Mouse (Mus musculus) myocyte (in vitro differentiated cells): Measurements from ENCODE around the gene Csmd2. TPM values are rescaled to one million over a fixed set of nuclear protein-coding genes. Genes with fewer than 3 reads are reported as not detected.

Source experiments
- H3K27me3 ChIP-seq: one replicate; pipeline ENCODE4 v1.6.1; 2011; ENCODE audit not compliant: control insufficient read depth, insufficient read depth, insufficient read length
- H3K36me3 ChIP-seq: one replicate; pipeline ENCODE4 v1.6.1; 2011; ENCODE audit not compliant: control insufficient read depth, insufficient read depth
- H3K4me2 ChIP-seq: one replicate; pipeline ENCODE4 v1.6.1; 2011; ENCODE audit warnings: low read depth, control low read depth
- H3K4me3 ChIP-seq: one replicate; pipeline ENCODE4 v1.5.1; 2011; ENCODE audit warnings: mild to moderate bottlenecking, control low read depth, moderate library complexity
- H3K79me2 ChIP-seq: one replicate; pipeline ENCODE4 v1.6.1; 2011; ENCODE audit not compliant: control insufficient read depth, insufficient read depth
- H3ac ChIP-seq: one replicate; pipeline ENCODE4 v1.6.1; 2011; ENCODE audit not compliant: control insufficient read depth, insufficient read length
- CEBPB ChIP-seq: IDR thresholded peaks from 2 replicates; pipeline ENCODE4 v1.6.1; 2011; ENCODE audit warnings: mild to moderate bottlenecking, moderate library complexity; ENCODE audit not compliant: poor library complexity, insufficient read depth, severe bottlenecking
- E2F4 ChIP-seq: IDR thresholded peaks from one replicate; pipeline ENCODE4 v1.6.1; 2011; ENCODE audit warnings: mild to moderate bottlenecking, control low read depth, moderate library complexity; ENCODE audit not compliant: insufficient read depth
- MAX ChIP-seq: IDR thresholded peaks from one replicate; pipeline ENCODE4 v1.6.1; 2011; ENCODE audit warnings: low read depth, mild to moderate bottlenecking, control low read depth
- MYOD1 ChIP-seq, 3 experiments: IDR thresholded peaks; one replicate each; pipeline ENCODE4 v1.6.1; 2011; ENCODE audit warnings: control low read depth in 2 of 3, low read depth in 2 of 3, mild to moderate bottlenecking in 2 of 3, moderate library complexity in 1 of 3; ENCODE audit not compliant: insufficient read length in 2 of 3, control insufficient read depth in 1 of 3
- MYOG ChIP-seq, 3 experiments: IDR thresholded peaks; one replicate each; pipeline ENCODE4 v1.6.1; 2011; ENCODE audit warnings: control low read depth in 2 of 3, low read depth in 2 of 3, mild to moderate bottlenecking in 2 of 3; ENCODE audit not compliant: insufficient read length in 2 of 3, control insufficient read depth in 1 of 3, insufficient read depth in 1 of 3
- POLR2A ChIP-seq: IDR thresholded peaks from one replicate; pipeline ENCODE4 v1.6.1; 2011; ENCODE audit warnings: low read depth, mild to moderate bottlenecking, control low read depth, moderate library complexity; ENCODE audit not compliant: insufficient read length
- POLR2AphosphoS2 ChIP-seq: IDR thresholded peaks from one replicate; pipeline ENCODE4 v1.6.1; 2011; ENCODE audit warnings: low read depth, control low read depth; ENCODE audit not compliant: insufficient read length
- REST ChIP-seq: IDR thresholded peaks from one replicate; pipeline ENCODE4 v1.6.1; 2011; ENCODE audit warnings: mild to moderate bottlenecking, control low read depth, moderate library complexity; ENCODE audit not compliant: insufficient read depth, insufficient read length
- SRF ChIP-seq: IDR thresholded peaks from one replicate; pipeline ENCODE4 v1.6.1; 2011; ENCODE audit warnings: low read depth; ENCODE audit not compliant: control insufficient read depth, insufficient read length
- TCF12 ChIP-seq: IDR thresholded peaks from one replicate; pipeline ENCODE4 v1.6.1; 2011; ENCODE audit warnings: mild to moderate bottlenecking, control low read depth; ENCODE audit not compliant: poor library complexity, insufficient read depth, severe bottlenecking
- TCF3 ChIP-seq: IDR thresholded peaks from one replicate; pipeline ENCODE4 v1.6.1; 2011; ENCODE audit warnings: low read depth, control low read depth; ENCODE audit not compliant: insufficient read length
- USF1 ChIP-seq: IDR thresholded peaks from one replicate; pipeline ENCODE4 v1.6.1; 2011; ENCODE audit warnings: low read depth, mild to moderate bottlenecking, control low read depth, moderate library complexity
- polyA plus RNA-seq: library from polyadenylated mRNA; unstranded; fragments of >200 nt; fragmentation: generic; extraction: Trizol; gene quantifications from one replicate; pipeline ENCODE4 v1.2.1, GENCODE M21; 2012; ENCODE audit warnings: missing spikeins

Csmd2 gene
- polyA plus RNA-seq, 1 experiment: not detected

- no peak overlapping the region for H3ac ChIP-seq
- no peaks in the 10 kb centered on the region for H3K36me3 ChIP-seq
- no peak for TF ChIP-seq SRF
- no peak for TF ChIP-seq POLR2AphosphoS2
- no peaks in the 10 kb centered on the region for H3K27me3 ChIP-seq
- H3K79me2 ChIP-seq: no peaks in the 10 kb centered on the region
- no peak overlapping the region for H3K4me2 ChIP-seq
- no peak overlapping the region for H3K4me3 ChIP-seq
Observed at GRCm38 (mm10) chr4:128326755-128327154, 339.1 kb downstream of the Csmd2 start.

GRCm38 (mm10) chr4:128327421-128327820, 339.8 kb downstream of the Csmd2 start:
- Histone ChIP-seq H3K27me3 (no peaks in the 10 kb centered on the region), H3ac (no peak overlapping the region)

GRCm38 (mm10) chr4:128330519-128330918, 342.9 kb downstream of the Csmd2 start:
- TF ChIP-seq MAX: no peak
- TF ChIP-seq USF1: no peak
- no peak for TF ChIP-seq MYOD1 (IDR thresholded peaks at IDR 0.05; ENCODE audit: control insufficient read depth in 1 of 3, insufficient read length in 2 of 3, low read depth in 2 of 3)
- no peak for TF ChIP-seq CEBPB
- TF ChIP-seq REST: no peak
- TF ChIP-seq MYOG (IDR thresholded peaks at IDR 0.05; ENCODE audit: control insufficient read depth in 1 of 3, insufficient read depth in 1 of 3, insufficient read length in 2 of 3, low read depth in 2 of 3): no peak
- no peak for TF ChIP-seq SRF
- TF ChIP-seq POLR2A: no peak
- TF ChIP-seq TCF12: no peak
- no peak for TF ChIP-seq POLR2AphosphoS2
- TF ChIP-seq TCF3: no peak
- TF ChIP-seq E2F4: no peak
- H3K79me2 ChIP-seq: no peaks in the 10 kb centered on the region

More at GRCm38 (mm10) chr4:128327421-128327820, 339.8 kb downstream of the Csmd2 start:
- no peak for TF ChIP-seq TCF3
- no peak for TF ChIP-seq USF1
- no peak for TF ChIP-seq MYOG (IDR thresholded peaks at IDR 0.05; ENCODE audit: control insufficient read depth in 1 of 3, insufficient read depth in 1 of 3, insufficient read length in 2 of 3, low read depth in 2 of 3)
- TF ChIP-seq CEBPB: no peak
- no peak for TF ChIP-seq TCF12
- TF ChIP-seq REST: no peak
- no peak for TF ChIP-seq MAX
- TF ChIP-seq MYOD1 (IDR thresholded peaks at IDR 0.05; ENCODE audit: control insufficient read depth in 1 of 3, insufficient read length in 2 of 3, low read depth in 2 of 3): no peak
- TF ChIP-seq E2F4: no peak
- no peak for TF ChIP-seq SRF
- no peak for TF ChIP-seq POLR2AphosphoS2
- TF ChIP-seq POLR2A: no peak
- Histone ChIP-seq H3K4me3 (no peak overlapping the region), H3K36me3 (no peaks in the 10 kb centered on the region), H3K79me2 (no peaks in the 10 kb centered on the region), H3K4me2 (no peak overlapping the region)

GRCm38 (mm10) chr4:128340457-128340856, 352.8 kb downstream of the Csmd2 start:
- TF ChIP-seq POLR2A: no peak
- no peak for TF ChIP-seq E2F4
- no peak for TF ChIP-seq CEBPB
- no peak for TF ChIP-seq MYOG (IDR thresholded peaks at IDR 0.05; ENCODE audit: control insufficient read depth in 1 of 3, insufficient read depth in 1 of 3, insufficient read length in 2 of 3, low read depth in 2 of 3)
- TF ChIP-seq SRF: no peak
- no peak for TF ChIP-seq TCF12
- TF ChIP-seq TCF3: no peak
- no peak for TF ChIP-seq POLR2AphosphoS2
- TF ChIP-seq MYOD1 (IDR thresholded peaks at IDR 0.05; ENCODE audit: control insufficient read depth in 1 of 3, insufficient read length in 2 of 3, low read depth in 2 of 3): no peak
- TF ChIP-seq MAX: no peak
- TF ChIP-seq USF1: no peak
- Histone ChIP-seq H3K36me3 (no peaks in the 10 kb centered on the region), H3K79me2 (no peaks in the 10 kb centered on the region), H3K4me3 (no peak overlapping the region), H3K4me2 (no peak overlapping the region), H3ac (no peak overlapping the region), H3K27me3 (no peaks in the 10 kb centered on the region)

More at GRCm38 (mm10) chr4:128330519-128330918, 342.9 kb downstream of the Csmd2 start:
- Histone ChIP-seq H3K27me3 (no peaks in the 10 kb centered on the region), H3K4me3 (no peak overlapping the region), H3K4me2 (no peak overlapping the region), H3ac (no peak overlapping the region), H3K36me3 (no peaks in the 10 kb centered on the region)

GRCm38 (mm10) chr4:128341315-128341714, 353.7 kb downstream of the Csmd2 start:
- Histone ChIP-seq H3K4me2 (no peak overlapping the region), H3K27me3 (no peaks in the 10 kb centered on the region), H3K4me3 (no peak overlapping the region), H3ac (no peak overlapping the region), H3K79me2 (no peaks in the 10 kb centered on the region), H3K36me3 (no peaks in the 10 kb centered on the region)
- TF ChIP-seq SRF: no peak
- no peak for TF ChIP-seq POLR2A
- no peak for TF ChIP-seq POLR2AphosphoS2
- TF ChIP-seq E2F4: no peak
- no peak for TF ChIP-seq CEBPB
- TF ChIP-seq MAX: no peak
- no peak for TF ChIP-seq MYOD1 (IDR thresholded peaks at IDR 0.05; ENCODE audit: control insufficient read depth in 1 of 3, insufficient read length in 2 of 3, low read depth in 2 of 3)
- TF ChIP-seq TCF3: no peak
- no peak for TF ChIP-seq REST
- no peak for TF ChIP-seq MYOG (IDR thresholded peaks at IDR 0.05; ENCODE audit: control insufficient read depth in 1 of 3, insufficient read depth in 1 of 3, insufficient read length in 2 of 3, low read depth in 2 of 3)
- no peak for TF ChIP-seq USF1
